Comparison of ENCODE assay signal across 22 mouse cellular contexts in genomic region chr2:37479559-37479958, GRCm38 (mm10). TPM values are rescaled to one million over a fixed set of nuclear protein-coding genes. Genes with fewer than 3 reads are reported as not detected.
DNase-seq lines count a peak whose midpoint lies in the region; ATAC-seq and TF ChIP-seq lines count a peak whose summit lies in the region.
"Had no signal": no experiment of that assay in that cellular context is flagged by ENCODE, and none has a peak within 500 bp of the region (broad histone marks: within the 10 kb centered on the region; RNA-seq: fewer than 3 reads in every experiment).

No protein-coding gene starts in this region.

- H3K9me3 ChIP-seq in liver, embryonic 12.5 days (replicated peaks) = no peaks in the 10 kb centered on the region
- no peaks in the 10 kb centered on the region for H3K9me3 ChIP-seq in liver, postnatal 0 days (ENCODE audit: low read length)
- H3K9me3 ChIP-seq in G1E (replicated peaks) = peaks cover 4% of the 10 kb centered on the region
- H3K9me3 ChIP-seq: embryonic facial prominence, embryonic 10.5 days; embryonic facial prominence, embryonic 12.5 days; forebrain, embryonic 13.5 days; forebrain, embryonic 15.5 days had no signal

- H3K27ac ChIP-seq in liver, embryonic 12.5 days = no peak overlapping the region
- no peak overlapping the region for H3K27ac ChIP-seq in liver, postnatal 0 days (ENCODE audit: low read depth)
- H3K27ac ChIP-seq: embryonic facial prominence, embryonic 10.5 days; embryonic facial prominence, embryonic 12.5 days; forebrain, embryonic 13.5 days; forebrain, embryonic 15.5 days had no signal

- ATAC-seq in liver, embryonic 12.5 days = no peak
- ATAC-seq in liver, postnatal 0 days = no peak
- peak; percentile 45 for ATAC-seq in G1E (ENCODE audit: extremely low read depth, insufficient number of reproducible peaks, low FRiP score, poor library complexity, severe bottlenecking)
- ATAC-seq: CD4-positive, CD25-positive, alpha-beta regulatory T cell, adult 4 months; forebrain, embryonic 13.5 days; forebrain, embryonic 15.5 days; forebrain, postnatal 0 days had no signal

- no peaks in the 10 kb centered on the region for H3K27me3 ChIP-seq in liver, embryonic 12.5 days (replicated peaks)
- no peaks in the 10 kb centered on the region for H3K27me3 ChIP-seq in liver, postnatal 0 days (ENCODE audit: insufficient read depth, low read length)
- no peaks in the 10 kb centered on the region for H3K27me3 ChIP-seq in G1E (ENCODE audit: insufficient read depth, low read length)
- H3K27me3 ChIP-seq: CH12.LX; embryonic facial prominence, embryonic 12.5 days; forebrain, embryonic 13.5 days; forebrain, embryonic 15.5 days had no signal

- TF ChIP-seq EP300 in liver, postnatal 0 days (IDR thresholded peaks at IDR 0.05; ENCODE audit: low read depth) = no peak

- peaks cover 17% of the 10 kb centered on the region for H3K4me1 ChIP-seq in liver, embryonic 12.5 days
- no peaks in the 10 kb centered on the region for H3K4me1 ChIP-seq in liver, postnatal 0 days (ENCODE audit: insufficient read depth)
- peaks cover 22% of the 10 kb centered on the region for H3K4me1 ChIP-seq in G1E (ENCODE audit: insufficient read depth, low read depth, low read length)
- H3K4me1 ChIP-seq: embryonic facial prominence, embryonic 10.5 days; embryonic facial prominence, embryonic 12.5 days; forebrain, embryonic 13.5 days; forebrain, embryonic 15.5 days had no signal

- H3K4me2 ChIP-seq in liver, embryonic 12.5 days = 0 out of 2 replicates have a peak overlapping the region, but pooled peaks have one; percentile 29
- H3K4me2 ChIP-seq in liver, postnatal 0 days (ENCODE audit: low read depth, low read length) = no peak overlapping the region
- H3K4me2 ChIP-seq: embryonic facial prominence, embryonic 12.5 days; forebrain, embryonic 13.5 days; forebrain, embryonic 15.5 days had no signal

- TF ChIP-seq CTCF in liver, postnatal 0 days (IDR thresholded peaks at IDR 0.05; ENCODE audit: low read depth) = no peak
- no peak for TF ChIP-seq CTCF in G1E (IDR thresholded peaks at IDR 0.05; ENCODE audit: low read depth, low read length)

- H3K36me3 ChIP-seq in liver, embryonic 12.5 days = peaks cover 56% of the 10 kb centered on the region
- H3K36me3 ChIP-seq in liver, postnatal 0 days (replicated peaks; ENCODE audit: insufficient read depth, low read length) = peaks cover 18% of the 10 kb centered on the region
- peaks cover 37% of the 10 kb centered on the region for H3K36me3 ChIP-seq in G1E (replicated peaks)

- no peak overlapping the region for H3K4me3 ChIP-seq in liver, embryonic 12.5 days
- no peak overlapping the region for H3K4me3 ChIP-seq in liver, postnatal 0 days (ENCODE audit: low read depth, low read length)
- no peak overlapping the region for H3K4me3 ChIP-seq in G1E (ENCODE audit: low read depth, low read length)
- H3K4me3 ChIP-seq: embryonic facial prominence, embryonic 10.5 days; embryonic facial prominence, embryonic 12.5 days; forebrain, embryonic 13.5 days; forebrain, embryonic 15.5 days had no signal

- H3K9ac ChIP-seq in liver, embryonic 12.5 days = no peak overlapping the region
- H3K9ac ChIP-seq in liver, postnatal 0 days (replicated peaks) = no peak overlapping the region
- H3K9ac ChIP-seq: embryonic facial prominence, embryonic 12.5 days; forebrain, embryonic 13.5 days; forebrain, embryonic 15.5 days; forebrain, postnatal 0 days had no signal

- DNase-seq in liver, postnatal 0 days = no peak
- DNase-seq in G1E (ENCODE audit: low spot score) (no peak), MEL-GATA-1-ER (ENCODE audit: extremely low read depth, low read depth) (peak; percentile 25)
- no peak for DNase-seq in natural killer cell, adult 2 months (ENCODE audit: low spot score in 2 of 2)
- DNase-seq in left cerebral cortex, adult 11 months (ENCODE audit: low spot score) = no peak
- DNase-seq: adrenal gland, adult 2 months; adrenal gland, postnatal 10 days; adrenal gland, postnatal 25 days; B cell, adult 2 months; cerebellum, adult 11 months; cerebellum, adult 18-20 months; cerebellum, adult 8-10 months; cerebellum, adult 9-11 months; cerebellum, postnatal 14 days; forebrain, postnatal 0 days had no signal

RNA-seq across cellular contexts. Expression of gene Rabgap1, which starts 36.5 kb away (rescaled TPM):
- polyA plus RNA-seq in liver, embryonic 12.5 days (2016; fragmentation: Nextera tagmentation; extraction: Ambion mirVana) = 13.4 and 13.9 TPM in 2 replicates
- polyA plus RNA-seq in liver, postnatal 0 days (2015; fragmentation: Nextera tagmentation; extraction: Ambion mirVana) = 5.6 and 6.2 TPM in 2 replicates
- 76.2 and 80.4 TPM in 2 replicates for total RNA-seq in G1E (2014; fragmentation: Nextera tagmentation)
- total RNA-seq in G1E (2017) = 83.5 and 101 TPM in 2 replicates
- polyA plus RNA-seq in G1E (2012) = 2.8 and 4.3 TPM in 2 replicates

RNA-seq across cellular contexts. Expression of gene Gpr21, which starts 36.6 kb away (rescaled TPM):
- polyA plus RNA-seq in liver, embryonic 12.5 days (2016; fragmentation: Nextera tagmentation; extraction: Ambion mirVana) = 0.26 and 0.28 TPM in 2 replicates
- 0.08 and 0.09 TPM in 2 replicates for polyA plus RNA-seq in liver, postnatal 0 days (2015; fragmentation: Nextera tagmentation; extraction: Ambion mirVana)
- total RNA-seq in G1E (2014; fragmentation: Nextera tagmentation) (5.4 and 5.9 TPM in 2 replicates), G1E (2017) (2.2 and 2.5 TPM in 2 replicates)
- polyA plus RNA-seq in G1E (2012) = not detected in 2 replicates

RNA-seq across cellular contexts. Expression of gene Zbtb6, which starts 36.6 kb away (rescaled TPM):
- polyA plus RNA-seq in liver, embryonic 12.5 days (2016; fragmentation: Nextera tagmentation; extraction: Ambion mirVana) = 3.3 and 3.6 TPM in 2 replicates
- polyA plus RNA-seq in liver, postnatal 0 days (2015; fragmentation: Nextera tagmentation; extraction: Ambion mirVana) = 1.3 and 1.4 TPM in 2 replicates
- total RNA-seq in G1E (2014; fragmentation: Nextera tagmentation) (33.8 and 34.4 TPM in 2 replicates), G1E (2017) (43.4 and 48.2 TPM in 2 replicates)
- 0.55 and 0.98 TPM in 2 replicates for polyA plus RNA-seq in G1E (2012)

RNA-seq across cellular contexts. Expression of gene Zbtb26, which starts 36.6 kb away (rescaled TPM):
- polyA plus RNA-seq in liver, embryonic 12.5 days (2016; fragmentation: Nextera tagmentation; extraction: Ambion mirVana) = 3.3 and 3.4 TPM in 2 replicates
- polyA plus RNA-seq in liver, postnatal 0 days (2015; fragmentation: Nextera tagmentation; extraction: Ambion mirVana) = 0.83 and 1.4 TPM in 2 replicates
- total RNA-seq in G1E (2014; fragmentation: Nextera tagmentation) (37.1 and 37.3 TPM in 2 replicates), G1E (2017) (21.1 and 25.7 TPM in 2 replicates)
- polyA plus RNA-seq in G1E (2012) = 0.67 and 0.85 TPM in 2 replicates

RNA-seq across cellular contexts. Expression of gene Rc3h2, which starts 56.9 kb away (rescaled TPM):
- 7.0 and 7.7 TPM in 2 replicates for polyA plus RNA-seq in liver, embryonic 12.5 days (2016; fragmentation: Nextera tagmentation; extraction: Ambion mirVana)
- polyA plus RNA-seq in liver, postnatal 0 days (2015; fragmentation: Nextera tagmentation; extraction: Ambion mirVana) = 2.7 and 3.0 TPM in 2 replicates
- total RNA-seq in G1E (2014; fragmentation: Nextera tagmentation) (86.0 and 118 TPM in 2 replicates), G1E (2017) (58.3 and 68.1 TPM in 2 replicates)
- 1.7 and 2.1 TPM in 2 replicates for polyA plus RNA-seq in G1E (2012)
